Mouse (Mus musculus): ENCODE measurements around the gene Ankmy2. TPM values are rescaled to one million over a fixed set of nuclear protein-coding genes. Genes with fewer than 3 reads are reported as not detected.
A peak's percentile ranks its signal among the peaks of the same experiment; 100 is the strongest.

Ankmy2 gene
- polyA plus RNA-seq, 1 experiment from 2014 or later, result 33.3 TPM

DNA sequence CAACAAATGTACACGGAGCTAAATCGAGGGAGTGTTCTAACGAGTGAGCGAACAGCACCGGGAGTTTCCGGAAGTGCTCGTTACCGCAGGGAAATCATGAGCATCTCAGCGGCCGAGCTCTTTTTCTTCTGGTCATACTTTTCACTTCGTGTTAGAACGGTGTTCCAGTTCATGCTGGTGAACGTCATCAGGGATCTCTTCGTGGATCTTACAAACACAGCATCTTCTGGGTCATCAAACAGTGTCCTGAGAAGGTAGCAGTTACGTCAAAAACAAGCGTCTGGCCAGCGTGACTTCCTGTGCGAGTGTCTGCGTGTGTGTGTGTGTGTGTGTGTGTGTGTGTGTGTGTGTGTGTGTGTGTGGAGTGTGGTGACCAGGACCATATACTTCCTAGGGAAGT lies 51.5 kb downstream of the Ankmy2 start:
- Histone ChIP-seq H3K9ac (ENCODE audit: low read depth, low read length) (no peak overlapping the region), H3K9me3 (ENCODE audit: control insufficient read depth, low read length) (no peaks in the 10 kb centered on the region), H3K27me3 (replicated peaks; ENCODE audit: control insufficient read depth, insufficient read depth, low read length) (no peaks in the 10 kb centered on the region), H3K4me3 (ENCODE audit: low read depth, low read length) (no peak overlapping the region), H3K36me3 (ENCODE audit: control insufficient read depth, insufficient read depth, low read length) (no peaks in the 10 kb centered on the region), H3K4me1 (ENCODE audit: control insufficient read depth, insufficient read depth, low read length) (no peaks in the 10 kb centered on the region), H3K4me2 (ENCODE audit: low read depth, low read length) (no peak overlapping the region), H3K27ac (replicated peaks; ENCODE audit: low read depth, low read length) (no peak overlapping the region)
- ATAC-seq (ENCODE audit: low read depth) (no peak), DNase-seq (ENCODE audit: low spot score) (no peak)
- 72% methylated on average over 19 of the region's 19 CpGs for WGBS

DNA sequence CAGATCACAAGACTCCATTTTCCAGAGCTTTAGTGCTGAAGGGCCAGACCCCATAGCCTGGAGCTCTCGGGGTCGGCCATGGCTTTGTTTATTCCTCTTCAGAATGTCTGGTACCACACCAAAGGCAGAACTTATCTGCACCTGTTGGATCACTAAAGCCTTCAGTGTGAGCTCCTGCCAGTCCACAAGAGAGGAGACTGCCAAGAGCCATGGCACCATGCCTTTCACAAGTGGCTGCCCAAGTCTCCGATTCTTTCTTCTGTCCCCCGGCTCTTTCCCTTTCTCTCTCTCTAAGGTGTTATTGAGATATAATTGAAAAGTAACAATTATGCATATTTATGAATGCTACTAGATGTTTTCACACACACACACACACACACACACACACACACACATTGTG lies 53.2 kb downstream of the Ankmy2 start:
- 74% methylated on average over 4 of the region's 4 CpGs for WGBS

DNA sequence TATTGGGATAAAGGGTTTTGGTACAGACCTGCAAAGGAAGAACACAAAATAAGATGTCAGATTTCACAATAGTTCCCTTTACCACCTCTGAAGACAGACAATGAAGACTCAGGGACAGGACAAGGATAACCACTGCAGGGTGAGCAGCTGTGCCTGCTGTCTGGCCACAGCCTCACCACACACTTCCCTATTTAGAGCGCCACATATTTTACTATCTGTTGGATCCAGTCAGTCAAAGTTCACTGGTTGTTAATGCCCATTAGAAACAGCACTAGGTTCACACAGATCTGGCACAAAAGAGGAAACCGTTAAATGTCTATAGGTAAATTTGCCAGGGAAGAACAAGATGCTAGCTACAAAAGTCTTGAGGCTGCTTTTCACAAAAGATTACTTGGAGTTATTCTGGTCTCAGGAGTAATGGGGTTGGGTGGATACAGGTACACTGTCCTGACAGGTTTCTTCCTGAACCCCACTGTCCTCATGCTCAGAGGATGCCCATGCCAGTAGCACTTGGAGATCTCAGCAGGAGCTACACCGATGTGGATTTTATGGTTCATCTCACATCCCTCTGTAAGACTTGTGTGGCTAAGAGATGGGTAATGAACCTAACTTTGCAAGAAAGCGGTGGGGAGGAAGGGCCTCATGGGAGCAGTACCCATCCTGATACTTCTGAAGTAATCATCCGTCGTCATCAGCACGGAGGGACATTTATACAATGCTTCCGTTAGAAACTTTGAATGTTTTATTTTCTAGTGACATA lies 57.7 kb downstream of the Ankmy2 start:
- H3K4me1 ChIP-seq (ENCODE audit: control insufficient read depth, insufficient read depth, low read length), result 0 out of 2 replicates have a peak, but pooled peaks cover 4% of the 10 kb centered on the region
- no peaks in the 10 kb centered on the region for H3K36me3 ChIP-seq (ENCODE audit: control insufficient read depth, insufficient read depth, low read length)
- no peak for DNase-seq (ENCODE audit: low spot score)
- 53% methylated on average over 8 of the region's 8 CpGs for WGBS
- no peak overlapping the region for H3K9ac ChIP-seq (ENCODE audit: low read depth, low read length)
- H3K4me3 ChIP-seq (ENCODE audit: low read depth, low read length), result no peak overlapping the region
- H3K27me3 ChIP-seq (replicated peaks; ENCODE audit: control insufficient read depth, insufficient read depth, low read length), result no peaks in the 10 kb centered on the region
- no peaks in the 10 kb centered on the region for H3K9me3 ChIP-seq (ENCODE audit: control insufficient read depth, low read length)
- no peak overlapping the region for H3K27ac ChIP-seq (replicated peaks; ENCODE audit: low read depth, low read length)
- no peak for ATAC-seq (ENCODE audit: low read depth)
- H3K4me2 ChIP-seq (ENCODE audit: low read depth, low read length), result no peak overlapping the region

More for the DNA sequence above, 53.2 kb downstream of the Ankmy2 start:
- no peaks in the 10 kb centered on the region for H3K27me3 ChIP-seq (replicated peaks; ENCODE audit: control insufficient read depth, insufficient read depth, low read length)
- no peak overlapping the region for H3K27ac ChIP-seq (replicated peaks; ENCODE audit: low read depth, low read length)
- no peaks in the 10 kb centered on the region for H3K9me3 ChIP-seq (ENCODE audit: control insufficient read depth, low read length)
- no peak overlapping the region for H3K4me2 ChIP-seq (ENCODE audit: low read depth, low read length)
- DNase-seq (ENCODE audit: low spot score) (peak; percentile 16), ATAC-seq (ENCODE audit: low read depth) (no peak)
- no peak overlapping the region for H3K4me3 ChIP-seq (ENCODE audit: low read depth, low read length)
- 0 out of 2 replicates have a peak, but pooled peaks cover under 1% of the 10 kb centered on the region for H3K4me1 ChIP-seq (ENCODE audit: control insufficient read depth, insufficient read depth, low read length)
- H3K36me3 ChIP-seq (ENCODE audit: control insufficient read depth, insufficient read depth, low read length), result no peaks in the 10 kb centered on the region
- no peak overlapping the region for H3K9ac ChIP-seq (ENCODE audit: low read depth, low read length)

DNA sequence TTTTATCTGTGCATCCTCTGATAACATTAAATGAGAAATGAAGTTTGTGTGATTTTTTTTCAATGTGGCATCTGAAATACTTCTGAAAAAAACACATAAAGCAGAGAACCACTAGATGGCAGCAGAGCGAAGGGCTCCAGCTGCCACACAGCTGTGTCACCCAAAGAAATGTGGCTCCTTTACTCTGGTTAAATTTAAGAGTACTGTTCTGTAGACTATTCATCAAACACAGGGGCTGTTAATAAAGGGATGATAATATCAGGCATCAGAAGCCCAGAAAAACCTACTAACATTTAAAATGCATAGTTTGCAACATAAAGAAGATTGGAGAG lies 58.2 kb downstream of the Ankmy2 start:
- Histone ChIP-seq H3K9me3 (ENCODE audit: control insufficient read depth, low read length) (no peaks in the 10 kb centered on the region), H3K36me3 (ENCODE audit: control insufficient read depth, insufficient read depth, low read length) (no peaks in the 10 kb centered on the region), H3K27ac (replicated peaks; ENCODE audit: low read depth, low read length) (no peak overlapping the region), H3K27me3 (replicated peaks; ENCODE audit: control insufficient read depth, insufficient read depth, low read length) (no peaks in the 10 kb centered on the region), H3K4me3 (ENCODE audit: low read depth, low read length) (no peak overlapping the region), H3K4me2 (ENCODE audit: low read depth, low read length) (no peak overlapping the region), H3K4me1 (ENCODE audit: control insufficient read depth, insufficient read depth, low read length) (0 out of 2 replicates have a peak, but pooled peaks cover 4% of the 10 kb centered on the region), H3K9ac (ENCODE audit: low read depth, low read length) (no peak overlapping the region)
- ATAC-seq (ENCODE audit: low read depth) (peak; percentile 71; the same call in 1 of the 2 replicates), DNase-seq (ENCODE audit: low spot score) (peak; percentile 86)
- 3% methylated on average over 1 of the region's 1 CpGs for WGBS

DNA sequence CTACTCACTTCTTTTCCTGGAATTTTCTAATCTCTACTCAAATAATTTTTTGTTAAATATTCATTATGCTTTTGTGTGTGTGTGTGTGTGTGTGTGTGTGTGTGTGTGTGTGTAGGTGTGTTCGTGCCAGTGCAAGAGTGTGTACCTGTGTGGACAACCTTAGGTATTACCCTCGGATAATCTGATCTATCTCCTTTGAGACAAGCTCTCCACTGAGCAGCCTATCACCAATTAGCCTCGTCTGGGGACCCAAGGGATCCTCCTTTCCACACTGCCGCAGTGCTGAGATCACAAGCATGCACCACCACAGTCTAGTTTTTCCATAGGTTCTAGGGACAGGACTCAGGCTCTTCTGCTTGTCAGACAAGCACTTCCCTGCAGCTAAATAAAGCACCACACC lies 59.3 kb downstream of the Ankmy2 start:
- ATAC-seq (ENCODE audit: low read depth) (peak; percentile 71; the same call in 1 of the 2 replicates), DNase-seq (ENCODE audit: low spot score) (peak; percentile 20)
- no peak overlapping the region for H3K9ac ChIP-seq (ENCODE audit: low read depth, low read length)
- H3K27me3 ChIP-seq (replicated peaks; ENCODE audit: control insufficient read depth, insufficient read depth, low read length), result no peaks in the 10 kb centered on the region
- WGBS, result 69% methylated on average over 4 of the region's 4 CpGs
- H3K36me3 ChIP-seq (ENCODE audit: control insufficient read depth, insufficient read depth, low read length), result no peaks in the 10 kb centered on the region
- H3K4me2 ChIP-seq (ENCODE audit: low read depth, low read length), result no peak overlapping the region
- H3K4me3 ChIP-seq (ENCODE audit: low read depth, low read length), result no peak overlapping the region
- H3K9me3 ChIP-seq (ENCODE audit: control insufficient read depth, low read length), result no peaks in the 10 kb centered on the region
- H3K4me1 ChIP-seq (ENCODE audit: control insufficient read depth, insufficient read depth, low read length), result 0 out of 2 replicates have a peak, but pooled peaks cover 4% of the 10 kb centered on the region
- no peak overlapping the region for H3K27ac ChIP-seq (replicated peaks; ENCODE audit: low read depth, low read length)

DNA sequence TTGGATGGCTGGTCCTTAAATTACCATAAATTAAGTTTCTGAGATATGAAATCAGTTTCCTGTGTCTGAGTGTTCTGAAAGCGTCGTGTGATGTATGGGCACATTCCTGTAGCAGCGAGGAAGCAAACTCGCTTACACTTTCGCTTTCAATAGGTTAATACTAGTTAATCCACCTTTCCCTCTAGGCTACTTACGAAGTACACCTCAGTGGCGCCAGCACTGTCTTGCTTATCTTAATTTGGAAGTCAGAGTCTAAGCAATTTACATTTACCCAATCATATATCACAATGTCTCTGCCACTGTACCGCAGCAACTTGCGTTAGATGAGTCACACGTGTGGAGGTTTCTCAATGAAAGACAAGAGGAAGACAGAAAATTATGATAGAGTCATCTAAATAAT lies 60.0 kb downstream of the Ankmy2 start:
- no peak for ATAC-seq (ENCODE audit: low read depth)
- Histone ChIP-seq H3K36me3 (ENCODE audit: control insufficient read depth, insufficient read depth, low read length) (no peaks in the 10 kb centered on the region), H3K4me1 (ENCODE audit: control insufficient read depth, insufficient read depth, low read length) (0 out of 2 replicates have a peak, but pooled peaks cover 4% of the 10 kb centered on the region), H3K4me3 (ENCODE audit: low read depth, low read length) (no peak overlapping the region), H3K9ac (ENCODE audit: low read depth, low read length) (no peak overlapping the region), H3K9me3 (ENCODE audit: control insufficient read depth, low read length) (no peaks in the 10 kb centered on the region), H3K27ac (replicated peaks; ENCODE audit: low read depth, low read length) (no peak overlapping the region), H3K4me2 (ENCODE audit: low read depth, low read length) (no peak overlapping the region), H3K27me3 (replicated peaks; ENCODE audit: control insufficient read depth, insufficient read depth, low read length) (no peaks in the 10 kb centered on the region)
- WGBS, result 78% methylated on average over 10 of the region's 10 CpGs
- peak; percentile 35 for DNase-seq (ENCODE audit: low spot score)

DNA sequence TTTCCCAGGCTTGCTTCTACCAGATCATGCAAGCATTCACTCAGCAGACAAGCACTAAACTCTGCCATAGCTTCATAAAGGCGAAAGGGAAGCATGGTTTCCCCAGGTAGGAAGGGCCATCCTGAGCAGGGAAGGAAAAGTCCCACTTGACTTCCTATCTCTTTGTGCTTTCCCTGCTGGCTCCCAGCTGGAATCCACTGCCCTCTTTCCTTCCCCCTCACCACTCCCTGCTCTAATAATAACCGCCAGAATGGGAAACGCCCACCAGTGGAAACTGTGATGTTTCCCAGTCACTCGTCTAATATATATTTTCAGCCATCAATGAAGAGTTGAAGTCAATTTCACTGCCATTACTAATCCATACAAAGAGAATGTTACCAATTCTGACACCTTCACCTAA lies 67.5 kb downstream of the Ankmy2 start:
- Histone ChIP-seq H3K36me3 (ENCODE audit: control insufficient read depth, insufficient read depth, low read length) (no peaks in the 10 kb centered on the region), H3K4me3 (ENCODE audit: low read depth, low read length) (no peak overlapping the region), H3K27me3 (replicated peaks; ENCODE audit: control insufficient read depth, insufficient read depth, low read length) (no peaks in the 10 kb centered on the region), H3K9ac (ENCODE audit: low read depth, low read length) (no peak overlapping the region), H3K4me1 (ENCODE audit: control insufficient read depth, insufficient read depth, low read length) (no peaks in the 10 kb centered on the region), H3K27ac (replicated peaks; ENCODE audit: low read depth, low read length) (no peak overlapping the region), H3K4me2 (ENCODE audit: low read depth, low read length) (no peak overlapping the region), H3K9me3 (ENCODE audit: control insufficient read depth, low read length) (no peaks in the 10 kb centered on the region)
- WGBS, result 69% methylated on average over 4 of the region's 4 CpGs
- ATAC-seq (ENCODE audit: low read depth) (no peak), DNase-seq (ENCODE audit: low spot score) (no peak)

DNA sequence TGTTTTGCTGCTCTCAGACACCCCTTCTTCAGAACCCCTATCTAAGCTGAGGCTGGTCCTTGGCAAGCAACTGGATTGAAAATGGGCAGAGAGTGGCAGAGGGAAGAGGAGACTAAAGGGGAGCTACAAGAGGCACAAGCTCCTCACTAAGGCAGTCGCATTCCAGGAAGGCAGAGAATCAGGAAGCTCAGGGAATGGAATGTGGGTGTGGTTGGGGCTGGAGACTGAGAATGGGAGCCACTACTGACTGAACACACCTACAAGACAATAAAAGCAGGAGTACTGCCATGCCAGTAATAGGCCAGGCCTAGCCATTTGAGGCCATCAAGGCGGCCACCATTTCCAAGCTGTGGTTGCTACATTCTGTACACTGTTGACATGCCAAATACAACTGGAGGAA lies 74.5 kb downstream of the Ankmy2 start:
- Histone ChIP-seq H3K9ac (ENCODE audit: low read depth, low read length) (no peak overlapping the region), H3K27me3 (replicated peaks; ENCODE audit: control insufficient read depth, insufficient read depth, low read length) (no peaks in the 10 kb centered on the region), H3K36me3 (ENCODE audit: control insufficient read depth, insufficient read depth, low read length) (no peaks in the 10 kb centered on the region), H3K4me3 (ENCODE audit: low read depth, low read length) (no peak overlapping the region), H3K4me2 (ENCODE audit: low read depth, low read length) (no peak overlapping the region), H3K9me3 (ENCODE audit: control insufficient read depth, low read length) (peaks cover 9% of the 10 kb centered on the region; the same call in 1 of the 2 replicates), H3K4me1 (ENCODE audit: control insufficient read depth, insufficient read depth, low read length) (no peaks in the 10 kb centered on the region), H3K27ac (replicated peaks; ENCODE audit: low read depth, low read length) (no peak overlapping the region)
- WGBS, result 81% methylated on average over 2 of the region's 2 CpGs
- DNase-seq (ENCODE audit: low spot score) (no peak), ATAC-seq (ENCODE audit: low read depth) (no peak)

DNA sequence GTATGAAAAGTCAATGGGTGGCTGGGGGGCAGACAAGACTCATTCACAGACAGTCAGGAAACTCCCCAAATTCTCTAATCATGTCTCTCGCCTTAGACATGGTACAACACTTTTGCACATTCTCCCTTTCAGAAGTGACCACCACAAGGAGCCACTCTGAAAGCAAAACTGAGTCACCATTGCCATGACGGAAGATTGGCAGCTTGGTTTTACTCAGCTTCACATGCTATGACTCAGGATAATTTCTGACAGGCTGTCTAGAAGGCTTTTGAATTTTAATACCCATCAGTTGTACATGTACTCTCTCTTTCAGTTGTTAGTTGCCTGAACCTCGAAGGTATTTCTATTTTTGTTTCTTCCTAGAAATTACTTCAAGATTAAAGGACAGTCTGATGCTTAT lies 84.3 kb downstream of the Ankmy2 start:
- H3K27ac ChIP-seq (replicated peaks; ENCODE audit: low read depth, low read length), result no peak overlapping the region
- H3K4me1 ChIP-seq (ENCODE audit: control insufficient read depth, insufficient read depth, low read length), result no peaks in the 10 kb centered on the region
- DNase-seq (ENCODE audit: low spot score), result no peak
- no peaks in the 10 kb centered on the region for H3K27me3 ChIP-seq (replicated peaks; ENCODE audit: control insufficient read depth, insufficient read depth, low read length)
- no peak for ATAC-seq (ENCODE audit: low read depth)
- H3K9me3 ChIP-seq (ENCODE audit: control insufficient read depth, low read length), result no peaks in the 10 kb centered on the region
- 75% methylated on average over 3 of the region's 3 CpGs for WGBS
- H3K4me3 ChIP-seq (ENCODE audit: low read depth, low read length), result no peak overlapping the region
- no peak overlapping the region for H3K9ac ChIP-seq (ENCODE audit: low read depth, low read length)
- H3K4me2 ChIP-seq (ENCODE audit: low read depth, low read length), result no peak overlapping the region
- no peaks in the 10 kb centered on the region for H3K36me3 ChIP-seq (ENCODE audit: control insufficient read depth, insufficient read depth, low read length)
